Mouse (Mus musculus) lung, embryonic 14.5 days (tissue): ENCODE data around the gene Gm5447. TPM values are rescaled to one million over a fixed set of nuclear protein-coding genes. Genes with fewer than 3 reads are reported as not detected.

Experiments used
- ATAC-seq: fragments of 200-750 bp; cut with Nextera tagmentation; 2 replicates; pipeline ENCODE4 v1.8.0; 2017; ENCODE audit warnings: mild to moderate bottlenecking, moderate TSS enrichment, moderate library complexity; ENCODE audit not compliant: insufficient read depth
- DNase-seq: peaks from one replicate; pipeline ENCODE4 v3.0.0-alpha.2; 2015
- H3K27ac ChIP-seq: fragments of 300-500 bp; sonication (generic); 2 replicates; pipeline ENCODE4 v1.5.1; 2014; ENCODE audit warnings: low read depth, mild to moderate bottlenecking, moderate library complexity
- H3K27me3 ChIP-seq: fragments of 300-500 bp; sonication (generic); 2 replicates; pipeline ENCODE4 v1.6.1; 2014; ENCODE audit warnings: low read length, control low read depth; ENCODE audit not compliant: insufficient read depth
- H3K36me3 ChIP-seq: fragments of 300-500 bp; sonication (generic); 2 replicates; pipeline ENCODE4 v1.6.1; 2014; ENCODE audit warnings: control low read depth; ENCODE audit not compliant: insufficient read depth
- H3K4me1 ChIP-seq: fragments of 300-500 bp; sonication (generic); 2 replicates; pipeline ENCODE4 v1.6.1; 2014; ENCODE audit warnings: antibody characterized with exemption, control low read depth; ENCODE audit not compliant: insufficient read depth
- H3K4me2 ChIP-seq: fragments of 300-500 bp; sonication (generic); 2 replicates; pipeline ENCODE4 v1.6.1; 2014; ENCODE audit warnings: mild to moderate bottlenecking
- H3K4me3 ChIP-seq: fragments of 300-500 bp; sonication (generic); 2 replicates; pipeline ENCODE4 v1.5.1; 2014; ENCODE audit warnings: low read depth, low read length
- H3K9ac ChIP-seq: fragments of 300-500 bp; sonication (generic); 2 replicates; pipeline ENCODE4 v1.6.1; 2014
- H3K9me3 ChIP-seq: fragments of 300-500 bp; sonication (generic); 2 replicates; pipeline ENCODE4 v1.6.1; 2016; ENCODE audit warnings: low read depth, low read length, control low read depth
- CTCF ChIP-seq: IDR thresholded peaks from 2 replicates; pipeline ENCODE4 v1.5.1; 2016; ENCODE audit warnings: antibody characterized with exemption, low read depth
- WGBS: fragments of 180-500 bp; shearing (Covaris S2); extraction: QIAGEN DNeasy Blood & Tissue Kit; methylation state at CpG from one replicate; pipeline ENCODE4 v1.1.7; 2014; 5-methylcytosine and 5-hydroxymethylcytosine counted together
- polyA plus RNA-seq: library from polyadenylated mRNA; unstranded; fragments of >200 nt; fragmentation: Nextera tagmentation; extraction: Ambion mirVana; gene quantifications from 2 replicates; pipeline ENCODE4 v1.2.1, GENCODE M21; 2014

The Gm5447 gene
- polyA plus RNA-seq, 1 experiment from 2014 or later, result not detected

- ATAC-seq (no peak), DNase-seq (no peak)
- Histone ChIP-seq H3K4me1 (peaks cover 5% of the 10 kb centered on the region; the same call in 1 of the 2 replicates), H3K27me3 (no peaks in the 10 kb centered on the region), H3K36me3 (no peaks in the 10 kb centered on the region), H3K9me3 (no peaks in the 10 kb centered on the region), H3K27ac (no peak overlapping the region), H3K9ac (no peak overlapping the region), H3K4me2 (no peak overlapping the region), H3K4me3 (no peak overlapping the region)
- 69% methylated on average over 6 of the region's 6 CpGs for WGBS
- TF ChIP-seq CTCF, result no peak
These were observed 20.4 kb downstream of the Gm5447 start for GRCm38 (mm10) chr13:30994249-30994858.

GRCm38 (mm10) chr13:30997526-30998253, 23.7 kb downstream of the Gm5447 start:
- no peak for DNase-seq
- 70% methylated on average over 8 of the region's 8 CpGs for WGBS
- no peak for TF ChIP-seq CTCF

DNA sequence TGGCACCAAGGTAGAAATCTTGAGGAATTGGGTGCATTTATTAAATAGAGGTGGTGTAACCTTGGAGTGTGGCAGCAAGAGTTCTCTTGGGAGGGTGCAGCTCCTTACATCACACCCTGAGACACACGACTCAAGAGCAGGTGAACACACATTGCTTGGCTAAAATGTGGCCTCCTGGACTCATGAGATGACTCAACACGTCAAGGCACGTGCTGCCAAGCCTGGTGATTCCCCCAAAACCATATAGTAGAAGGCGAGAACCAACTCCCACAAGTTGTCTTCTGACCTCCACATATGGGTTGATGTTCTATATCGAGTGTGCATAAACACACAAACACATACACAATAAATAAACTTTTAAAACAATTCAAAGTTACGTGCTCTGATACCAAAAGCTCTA, 25.8 kb downstream of the Gm5447 start:
- ATAC-seq, result no peak
- TF ChIP-seq CTCF, result no peak
- Histone ChIP-seq H3K9me3 (no peaks in the 10 kb centered on the region), H3K36me3 (no peaks in the 10 kb centered on the region), H3K27ac (no peak overlapping the region), H3K27me3 (no peaks in the 10 kb centered on the region), H3K9ac (no peak overlapping the region), H3K4me3 (no peak overlapping the region), H3K4me1 (no peaks in the 10 kb centered on the region), H3K4me2 (no peak overlapping the region)
- 79% methylated on average over 6 of the region's 6 CpGs for WGBS
- DNase-seq, result no peak

More at GRCm38 (mm10) chr13:30997526-30998253, 23.7 kb downstream of the Gm5447 start:
- Histone ChIP-seq H3K36me3 (no peaks in the 10 kb centered on the region), H3K27ac (no peak overlapping the region), H3K9ac (no peak overlapping the region), H3K9me3 (no peaks in the 10 kb centered on the region), H3K4me2 (no peak overlapping the region), H3K4me3 (no peak overlapping the region), H3K4me1 (no peaks in the 10 kb centered on the region), H3K27me3 (no peaks in the 10 kb centered on the region)
- ATAC-seq, result no peak

DNA sequence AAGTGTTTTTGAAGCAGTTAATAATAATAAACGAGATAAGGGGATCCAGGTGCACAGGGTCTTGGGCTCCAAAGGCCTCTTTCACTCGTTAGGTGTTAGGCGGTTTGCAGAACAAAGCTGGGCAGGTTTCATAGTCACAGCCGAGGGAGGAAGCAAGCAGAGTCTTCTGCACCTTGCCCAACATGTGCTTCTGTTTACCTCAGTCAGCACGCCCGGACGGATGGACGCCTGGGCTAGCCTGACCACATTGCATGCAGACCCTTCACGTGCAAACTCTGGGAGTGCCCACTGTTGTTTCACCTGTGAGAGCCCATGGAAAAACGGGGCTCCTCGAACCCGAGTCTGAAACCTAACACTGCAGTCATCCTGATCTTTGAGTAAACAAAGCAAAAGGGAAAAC, 30.5 kb downstream of the Gm5447 start:
- Histone ChIP-seq H3K36me3 (no peaks in the 10 kb centered on the region), H3K4me2 (peak overlapping the region; percentile 48), H3K4me3 (peak overlapping the region; percentile 8; the same call in 1 of the 2 replicates), H3K27me3 (no peaks in the 10 kb centered on the region), H3K9me3 (no peaks in the 10 kb centered on the region), H3K4me1 (no peaks in the 10 kb centered on the region), H3K9ac (no peak overlapping the region), H3K27ac (no peak overlapping the region)
- 34% methylated on average over 12 of the region's 12 CpGs for WGBS
- DNase-seq (no peak), ATAC-seq (no peak; the same call in 1 of the 2 replicates)
- no peak for TF ChIP-seq CTCF

DNA sequence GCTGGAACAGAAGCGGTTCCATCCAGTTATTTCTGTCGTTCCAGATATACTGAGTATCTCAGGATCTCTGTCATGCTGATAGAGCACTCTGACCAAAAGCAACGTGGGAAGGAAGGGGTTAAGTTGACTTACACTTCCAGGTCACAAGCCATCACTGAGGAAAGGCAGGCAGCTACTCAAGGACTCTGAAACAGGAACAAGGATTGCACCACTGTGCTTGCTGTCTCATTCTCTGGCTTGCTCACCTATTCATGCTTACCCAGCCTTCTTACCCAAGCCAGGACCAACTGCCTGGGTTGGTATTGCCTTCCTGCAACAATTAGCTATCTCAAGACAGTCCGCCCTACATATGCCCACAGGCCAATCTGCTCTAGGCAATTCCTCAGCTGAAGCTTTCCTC, 31.0 kb downstream of the Gm5447 start:
- Histone ChIP-seq H3K4me2 (peak overlapping the region; percentile 48), H3K9ac (no peak overlapping the region), H3K27me3 (no peaks in the 10 kb centered on the region), H3K27ac (no peak overlapping the region), H3K36me3 (no peaks in the 10 kb centered on the region), H3K4me3 (peak overlapping the region; percentile 8; the same call in 1 of the 2 replicates), H3K9me3 (no peaks in the 10 kb centered on the region), H3K4me1 (no peaks in the 10 kb centered on the region)
- no peak for TF ChIP-seq CTCF
- no peak for DNase-seq
- 42% methylated on average over 4 of the region's 4 CpGs for WGBS
- no peak; the same call in 1 of the 2 replicates for ATAC-seq

GRCm38 (mm10) chr13:31017545-31017944, 43.5 kb downstream of the Gm5447 start:
- WGBS, result 88% methylated on average over 3 of the region's 3 CpGs
- no peaks in the 10 kb centered on the region for H3K36me3 ChIP-seq
- H3K4me3 ChIP-seq, result no peak overlapping the region
- H3K27ac ChIP-seq, result no peak overlapping the region
- TF ChIP-seq CTCF, result no peak
- no peaks in the 10 kb centered on the region for H3K27me3 ChIP-seq
- ATAC-seq (no peak), DNase-seq (no peak)
- no peak overlapping the region for H3K4me2 ChIP-seq
- no peak overlapping the region for H3K9ac ChIP-seq
- no peaks in the 10 kb centered on the region; the same call in 1 of the 2 replicates for H3K9me3 ChIP-seq
- H3K4me1 ChIP-seq, result no peaks in the 10 kb centered on the region

DNA sequence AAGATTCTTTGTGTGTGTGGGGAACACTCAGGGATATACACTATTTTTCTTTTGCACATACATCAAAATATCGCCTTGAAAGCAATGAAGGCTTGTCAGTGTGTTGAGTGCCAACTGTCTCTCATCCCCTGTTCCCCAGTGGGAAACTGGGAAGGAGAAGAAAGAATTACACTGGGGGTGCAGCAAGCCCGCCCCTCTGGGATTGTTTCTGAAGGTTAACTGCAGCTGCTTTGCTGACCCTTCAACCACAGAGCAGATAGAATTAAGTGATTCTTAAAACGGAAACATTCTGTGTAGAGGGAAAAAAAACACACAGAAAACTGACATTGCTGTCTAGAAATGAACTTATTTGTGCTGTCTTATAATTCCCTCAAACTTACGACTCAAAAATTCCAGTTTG, 47.5 kb downstream of the Gm5447 start:
- Histone ChIP-seq H3K4me1 (no peaks in the 10 kb centered on the region), H3K27ac (peak overlapping the region; percentile 70), H3K4me3 (no peak overlapping the region), H3K9me3 (no peaks in the 10 kb centered on the region; the same call in 1 of the 2 replicates), H3K9ac (no peak overlapping the region), H3K27me3 (no peaks in the 10 kb centered on the region), H3K36me3 (no peaks in the 10 kb centered on the region), H3K4me2 (no peak overlapping the region)
- TF ChIP-seq CTCF, result no peak
- 23% methylated on average over 4 of the region's 4 CpGs for WGBS
- DNase-seq, result peak; percentile 82
- peak; percentile 89 for ATAC-seq
